Mouse (Mus musculus) urinary bladder, postnatal 14 days (tissue): Measurements from ENCODE around the gene Zkscan8.
A peak's percentile ranks its signal among the peaks of the same experiment; 100 is the strongest.
"Not testable (repeated sequence)": the region's sequence is repeated elsewhere in the genome, so short reads cannot be mapped to it uniquely, and the experiment has no call there.

Experiments
- DNase-seq: peaks from one replicate; pipeline ENCODE4 v3.0.0; 2021; ENCODE audit warnings: low spot score

The Zkscan8 gene

DNA sequence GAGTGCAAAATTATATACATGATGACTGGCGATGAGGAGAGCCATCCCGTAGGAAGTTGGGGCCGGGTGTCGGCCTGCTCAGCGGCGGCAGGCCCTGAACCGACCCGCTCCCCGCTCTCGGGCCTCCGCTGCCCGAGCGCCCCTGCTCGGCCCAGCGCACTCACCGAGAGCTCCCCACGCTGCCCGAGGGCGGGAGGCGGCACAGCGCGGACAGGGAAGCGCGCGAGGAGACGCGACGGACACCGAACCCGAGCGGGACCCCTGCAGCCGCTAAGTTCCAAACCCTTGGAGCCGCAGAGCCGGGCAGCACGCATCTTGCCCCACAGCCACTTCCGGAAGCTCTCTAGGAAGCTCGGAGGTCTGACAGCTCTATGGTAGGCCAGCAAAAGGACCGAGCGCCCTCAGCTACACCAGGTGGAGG, at the start of gene Zkscan8:
Gene Zkscan8, minus strand, starts transcription at position 340 of the 421 bp plus-strand sequence.
- peak; percentile 87 for DNase-seq

DNA sequence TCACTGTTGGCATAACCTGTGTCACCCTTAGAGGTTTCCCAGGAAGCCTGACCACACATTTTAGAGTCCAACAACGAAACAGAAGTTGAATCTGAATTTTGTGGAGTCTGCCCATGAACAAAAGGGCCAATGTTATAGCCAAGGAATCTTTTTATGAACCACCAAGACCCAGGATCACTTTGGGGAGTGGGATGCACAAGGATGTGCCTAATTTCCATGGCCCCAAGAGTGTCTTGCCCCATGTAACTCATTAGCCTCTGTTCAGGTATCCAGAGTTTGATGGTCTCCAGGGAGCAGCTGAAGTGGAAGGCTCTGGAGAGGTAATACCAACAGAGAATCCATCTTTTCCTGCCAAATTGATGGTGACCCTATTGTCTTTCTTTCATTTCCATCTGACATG, 28.9 kb upstream of the Zkscan8 start, which contains the start of gene Olfr1535:
Gene Olfr1535, minus strand, starts transcription at position 101 of the 400 bp plus-strand sequence.
- DNase-seq: no peak

DNA sequence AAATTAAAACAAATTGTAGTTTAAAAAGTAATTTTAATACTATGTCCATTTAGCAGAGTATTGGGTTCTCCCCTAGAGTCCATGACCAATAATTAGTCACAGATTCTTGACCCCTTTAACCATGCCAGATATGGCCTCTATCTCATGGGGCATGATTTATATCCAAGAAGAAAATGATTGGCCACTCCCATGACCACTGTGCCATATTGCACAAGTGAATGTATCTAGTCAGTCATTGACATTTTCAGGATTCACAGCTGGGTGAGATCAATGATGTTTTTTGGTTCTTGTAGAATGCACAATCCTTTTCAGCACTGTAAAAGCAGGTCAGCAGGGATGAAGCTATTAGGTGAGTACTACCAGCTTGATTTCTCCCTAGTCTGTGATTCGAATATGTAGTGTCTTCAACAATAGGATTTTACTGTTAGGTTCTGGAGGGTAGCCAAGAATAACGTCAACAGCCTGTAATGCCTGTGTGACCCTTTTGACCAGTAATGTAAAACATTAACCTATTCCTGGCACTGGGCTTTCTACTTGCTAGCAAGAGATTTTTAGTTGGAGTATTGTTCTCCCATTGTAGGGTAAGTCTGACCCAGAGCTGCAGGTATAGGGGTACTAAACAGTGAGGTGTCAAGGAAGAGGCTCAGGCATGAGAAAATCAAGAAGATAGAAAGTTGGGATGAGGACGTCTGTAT, 19.6 kb upstream of the Zkscan8 start:
- DNase-seq: no peak

DNA sequence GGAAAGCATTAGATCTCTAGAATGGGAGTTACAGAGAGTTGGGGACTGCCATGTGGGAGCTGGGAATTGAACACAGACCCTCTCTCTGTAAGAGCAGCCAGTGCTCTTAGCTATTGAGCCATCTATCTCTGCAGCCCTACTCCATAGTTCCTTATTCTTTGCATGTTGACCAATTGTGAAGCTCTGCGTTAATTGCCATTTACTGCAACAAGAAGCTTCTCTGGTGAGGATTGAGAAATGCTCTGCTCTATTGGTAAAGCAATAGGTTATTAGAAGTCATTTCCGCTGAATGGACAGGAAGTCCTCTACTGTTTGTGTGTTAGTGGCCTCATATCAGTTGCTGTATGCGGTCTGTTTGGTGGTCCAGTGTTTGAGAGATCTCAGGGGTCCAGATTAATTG, 18.6 kb upstream of the Zkscan8 start:
- no peak for DNase-seq

DNA sequence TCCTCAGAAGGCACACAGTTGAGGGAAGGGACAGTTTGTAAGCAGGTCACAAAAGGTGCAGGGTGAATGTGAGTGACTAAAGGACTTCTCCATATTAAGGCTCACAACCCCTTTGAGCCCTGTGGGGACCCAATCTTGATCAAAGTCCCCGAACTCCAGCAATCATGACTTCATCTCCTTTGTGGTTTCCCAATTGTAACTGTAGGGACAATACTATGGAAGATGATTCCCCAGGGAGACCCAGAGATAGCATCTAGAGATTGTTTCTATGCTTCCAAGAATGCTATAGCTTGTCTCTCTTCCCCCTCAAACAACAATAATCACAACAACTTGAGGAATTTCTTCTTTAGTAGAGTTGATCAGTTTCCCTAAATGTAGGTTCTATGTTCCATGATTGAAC, 11.8 kb upstream of the Zkscan8 start, which contains the start of gene Olfr1366:
Gene Olfr1366, minus strand, starts transcription at position 101 of the 400 bp plus-strand sequence.
- no peak for DNase-seq

DNA sequence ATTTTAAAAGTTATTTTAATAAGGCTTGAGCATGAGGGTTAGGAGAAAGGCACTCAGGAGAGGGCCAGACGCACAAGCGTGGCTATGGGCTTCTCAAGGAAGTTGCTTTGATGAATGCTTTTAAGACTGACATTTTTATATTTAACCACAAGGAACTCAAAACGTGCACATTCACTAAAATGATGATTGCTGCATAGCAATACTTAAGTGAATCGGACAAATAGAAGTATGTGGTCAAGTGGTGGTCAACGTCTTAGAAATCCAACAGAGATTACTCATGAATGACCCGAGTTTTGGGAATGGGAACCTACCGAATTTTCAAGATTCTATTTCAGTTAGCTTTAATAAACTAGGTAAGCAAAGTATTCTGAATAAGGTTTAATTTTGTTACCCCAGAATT, 784 bp downstream of the Zkscan8 start:
- DNase-seq: no peak

DNA sequence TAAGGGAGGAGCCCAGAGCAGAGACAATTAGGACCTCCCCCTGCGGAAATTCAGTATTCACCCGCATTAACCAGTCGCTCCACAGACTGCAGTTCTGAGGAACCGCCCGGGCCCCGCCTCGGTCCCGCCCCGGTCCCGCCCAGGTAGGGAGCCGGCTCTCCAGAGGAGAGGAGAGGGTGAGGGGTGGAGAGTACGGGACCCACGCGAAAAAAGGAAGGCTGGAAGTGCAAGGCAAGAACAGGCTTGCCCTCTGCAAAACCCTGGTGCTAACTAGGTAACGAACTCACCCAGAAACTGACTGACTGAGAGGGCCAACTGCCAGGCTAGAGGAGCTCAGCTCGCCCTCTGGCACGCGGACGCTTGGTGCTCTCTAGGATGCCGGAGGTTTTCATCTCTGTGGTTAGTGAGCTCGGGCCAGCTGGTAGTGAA, 24.7 kb downstream of the Zkscan8 start:
- DNase-seq: peak; percentile 80

DNA sequence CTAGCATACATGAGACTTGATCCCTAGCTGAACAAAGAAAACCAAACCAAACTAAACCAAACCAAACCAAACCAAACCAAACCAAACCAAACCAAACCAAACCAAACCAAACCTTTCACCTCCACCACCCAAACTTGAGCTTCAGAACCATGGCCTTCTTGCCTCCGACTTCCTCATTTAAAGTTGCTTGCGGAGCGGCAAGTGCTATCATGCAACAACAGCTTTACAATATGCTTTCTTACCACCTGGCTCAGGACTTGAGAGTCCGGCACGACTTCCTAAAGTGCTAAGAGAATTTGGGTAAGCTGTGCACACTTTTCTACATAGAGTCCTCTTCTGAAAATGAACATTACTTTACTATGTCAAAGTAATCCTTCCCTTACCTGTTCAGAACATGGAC, 28.6 kb downstream of the Zkscan8 start:
- no peak for DNase-seq

DNA sequence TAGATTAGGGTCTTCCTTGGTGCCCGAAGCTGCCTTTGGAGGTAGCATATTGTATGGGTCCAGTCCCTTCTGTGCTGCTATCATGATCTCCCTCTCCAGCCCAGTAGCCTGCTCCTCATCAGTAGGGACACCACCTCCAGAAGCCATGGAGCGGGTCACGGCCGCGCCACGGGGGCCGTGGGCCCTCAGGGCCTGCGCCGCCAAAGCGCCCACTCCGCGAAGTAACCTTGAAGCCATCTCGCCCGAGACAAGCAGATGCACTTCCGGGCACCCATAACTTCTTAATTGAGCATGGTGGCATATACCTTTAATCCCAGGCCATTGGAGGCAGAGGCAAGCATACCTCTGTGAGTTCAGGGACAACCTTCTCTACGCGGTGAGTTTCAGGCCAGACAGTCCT, 29.7 kb downstream of the Zkscan8 start, which contains the start of gene Gm11273:
Gene Gm11273, minus strand, starts transcription at position 237 of the 400 bp plus-strand sequence.
- not testable (repeated sequence) for DNase-seq

DNA sequence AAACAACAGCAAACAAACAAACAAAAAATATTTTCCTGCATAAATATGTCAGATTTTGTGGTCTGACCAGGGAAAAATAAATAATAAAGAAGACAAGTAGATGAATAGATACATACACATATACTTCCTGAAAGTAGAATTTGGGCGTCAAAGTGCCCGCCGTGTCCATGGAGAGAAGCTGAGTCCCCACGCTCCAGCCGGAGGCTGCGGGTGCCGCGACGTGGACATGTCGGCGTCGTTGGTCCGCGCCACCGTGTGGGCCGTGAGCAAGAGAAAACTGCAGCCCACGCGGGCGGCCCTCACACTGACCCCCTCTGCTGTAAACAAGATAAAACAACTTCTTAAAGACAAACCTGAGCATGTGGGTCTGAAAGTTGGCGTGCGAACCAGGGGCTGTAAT, 35.8 kb downstream of the Zkscan8 start, which contains the start of gene AK157302:
Gene AK157302, plus strand, starts transcription at position 144 of the 400 bp plus-strand sequence.
- DNase-seq: no peak

DNA sequence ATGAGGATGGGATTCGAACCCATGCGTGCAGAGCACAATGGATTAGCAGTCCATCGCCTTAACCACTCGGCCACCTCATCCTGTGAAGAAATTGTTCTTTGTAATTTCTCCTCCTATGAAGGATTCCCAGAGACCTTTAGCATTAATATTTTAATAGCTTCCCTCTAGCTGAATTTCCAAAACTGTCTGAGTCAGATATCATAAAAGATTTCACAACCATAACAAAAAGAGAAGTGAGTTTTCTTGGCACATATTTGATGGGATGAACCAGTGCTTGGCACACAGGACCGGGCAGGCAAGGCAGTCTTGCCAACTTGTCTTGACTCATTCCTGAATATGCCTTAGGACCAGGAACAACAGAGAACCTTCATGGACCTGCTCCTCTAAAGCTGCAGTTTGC, 38.1 kb downstream of the Zkscan8 start:
- no peak for DNase-seq

DNA sequence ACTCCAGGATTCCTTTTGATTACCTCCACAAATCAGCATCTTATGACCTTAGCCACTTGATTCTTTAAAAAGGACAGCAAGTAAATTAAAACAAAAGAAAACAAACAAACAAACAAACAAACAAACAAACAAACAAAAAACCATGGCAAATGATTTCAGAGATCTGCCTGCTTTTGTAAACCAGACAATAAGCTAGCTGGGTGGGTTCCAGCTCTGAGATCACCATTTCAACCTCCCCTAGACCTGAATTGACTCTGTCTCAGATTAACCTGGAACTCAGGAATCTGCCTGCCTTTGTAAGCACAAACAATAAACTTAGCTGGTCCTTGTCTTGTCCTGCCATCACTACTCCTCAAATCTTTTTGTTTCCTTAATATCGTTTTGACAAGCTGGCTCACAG, 44.0 kb downstream of the Zkscan8 start:
- no peak for DNase-seq

DNA sequence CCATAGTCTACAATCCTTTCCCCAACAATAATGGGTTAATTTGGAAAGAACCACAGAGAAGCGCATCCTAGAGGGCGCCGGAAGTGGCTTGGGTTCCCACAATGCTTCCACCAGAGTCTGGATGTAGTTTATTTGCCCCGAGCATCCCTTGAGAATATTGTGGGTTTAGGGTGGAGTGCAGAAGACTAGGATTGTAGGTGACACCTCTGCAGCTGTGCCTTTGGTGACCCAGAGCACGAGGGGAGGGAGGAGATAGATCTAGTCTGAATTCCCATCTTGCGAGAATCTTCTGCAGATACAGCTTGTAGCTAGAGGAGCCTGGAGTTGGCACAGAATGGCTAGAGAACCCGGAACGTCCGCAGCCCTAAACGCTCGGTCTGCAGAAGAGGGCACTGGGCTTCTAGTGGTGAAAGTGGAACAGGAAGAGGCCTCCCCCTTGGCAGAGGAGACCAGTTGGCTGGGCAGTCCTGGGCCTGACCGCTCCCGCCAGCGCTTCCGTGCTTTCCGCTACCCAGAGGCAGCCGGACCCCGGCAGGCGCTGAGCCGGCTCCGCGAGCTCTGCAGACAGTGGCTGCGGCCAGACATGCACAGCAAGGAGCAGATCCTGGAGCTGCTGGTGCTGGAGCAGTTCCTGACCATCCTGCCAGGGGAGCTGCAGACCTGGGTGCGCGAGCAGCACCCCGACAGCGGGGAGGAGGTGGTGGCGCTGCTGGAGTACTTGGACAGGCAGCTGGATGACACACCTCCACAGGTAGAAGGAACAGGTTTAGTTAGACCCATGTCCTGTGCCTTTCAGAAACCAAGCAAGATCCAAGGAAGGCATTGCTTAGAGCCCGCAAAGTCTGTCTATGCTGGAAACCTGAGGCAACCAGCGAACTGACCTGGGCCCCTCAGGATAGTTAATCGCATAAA, 51.9 kb downstream of the Zkscan8 start, which contains the start of the genes Zkscan4 and Gm10065:
Gene Zkscan4, plus strand, starts transcription at position 149 of the 912 bp plus-strand sequence.
Gene Gm10065, minus strand, starts transcription at position 683 of the 912 bp plus-strand sequence.
- DNase-seq: peak; percentile 65

DNA sequence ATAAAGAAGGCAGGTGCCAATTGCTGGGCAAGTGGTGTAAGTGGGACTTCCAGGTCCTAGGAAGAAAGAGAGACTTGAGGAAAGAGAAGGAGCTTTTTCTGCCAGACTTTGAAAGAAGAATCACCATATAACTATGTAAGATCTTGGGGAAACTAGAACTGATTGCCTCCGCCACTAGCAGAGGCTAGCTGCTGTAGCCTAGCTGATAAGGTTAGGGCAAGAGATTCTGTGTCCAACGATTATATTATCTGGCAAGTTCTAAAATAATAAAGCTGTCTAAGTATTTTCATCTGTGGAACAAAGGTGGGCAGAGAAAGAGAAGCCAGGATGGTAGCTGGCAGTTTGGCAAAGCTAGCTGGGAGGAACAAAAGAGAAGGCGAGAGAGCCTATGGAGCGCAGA, 58.5 kb downstream of the Zkscan8 start:
- DNase-seq: no peak

DNA sequence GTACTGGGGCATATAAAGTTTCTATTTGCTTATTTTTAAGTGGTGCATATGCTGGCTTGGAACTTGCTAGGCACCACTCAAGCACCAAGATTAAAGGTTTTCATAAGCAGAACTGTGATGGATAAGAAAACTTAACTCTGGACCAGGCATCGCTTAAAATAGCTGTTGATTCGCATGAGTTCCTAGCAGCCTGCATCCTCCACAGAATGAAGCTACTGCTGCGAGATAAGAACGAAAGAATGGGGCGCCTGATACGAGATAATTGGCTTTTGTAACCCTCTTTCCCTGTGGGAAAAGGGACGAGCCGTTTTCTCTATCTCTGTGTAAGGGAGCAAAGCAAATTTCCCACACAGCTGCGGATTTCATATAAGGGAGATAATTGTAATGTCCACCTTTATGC, 61.8 kb downstream of the Zkscan8 start:
- no peak for DNase-seq

DNA sequence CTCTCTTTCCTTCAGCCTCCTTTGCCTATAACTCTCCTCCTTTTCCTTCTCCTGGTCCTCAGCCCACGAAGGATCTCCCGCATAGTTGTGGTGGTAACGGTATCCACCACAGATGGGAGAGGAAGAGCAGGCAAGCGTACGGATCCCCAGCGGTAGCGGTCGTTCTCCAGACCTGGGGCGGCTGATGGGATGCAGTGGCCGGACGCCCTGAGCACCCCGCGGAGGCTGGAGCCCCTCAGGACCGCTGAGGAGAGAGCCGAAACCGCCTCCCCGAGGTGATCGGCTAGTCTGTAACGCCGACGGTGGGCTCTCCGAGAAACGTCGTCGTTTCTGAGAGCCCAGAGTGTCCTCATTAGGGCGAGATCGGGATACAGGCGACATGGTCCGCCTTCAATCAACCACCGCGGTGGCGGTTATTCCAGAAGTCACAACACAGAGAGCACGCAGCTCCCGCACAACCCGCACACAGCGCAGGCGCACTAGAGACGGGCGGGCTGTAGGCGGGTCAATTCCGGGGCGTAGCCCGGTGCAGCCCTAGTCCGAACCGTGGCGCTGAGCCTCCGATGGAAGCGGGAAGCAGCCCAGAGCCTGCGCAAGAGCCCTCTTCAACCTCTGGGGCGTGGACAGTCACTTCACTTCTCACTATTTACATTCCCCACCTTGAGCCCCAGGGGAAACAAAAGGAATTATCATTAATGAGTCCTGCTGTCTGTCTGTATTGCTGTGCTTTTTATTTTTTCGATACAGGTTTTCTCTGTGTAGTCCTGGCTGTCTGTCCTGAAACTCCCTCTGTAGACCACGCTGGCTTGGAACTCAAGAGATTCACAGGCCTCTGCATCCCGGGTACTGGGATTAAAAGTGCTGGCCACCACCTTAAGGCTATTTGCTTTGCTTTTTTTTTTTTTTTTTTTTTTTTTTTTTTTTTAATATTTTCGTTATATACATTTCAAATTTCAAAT, 62.6 kb downstream of the Zkscan8 start, which contains the start of gene Nkapl:
Gene Nkapl, minus strand, starts transcription at position 449 of the 959 bp plus-strand sequence.
- peak; percentile 84 for DNase-seq

DNA sequence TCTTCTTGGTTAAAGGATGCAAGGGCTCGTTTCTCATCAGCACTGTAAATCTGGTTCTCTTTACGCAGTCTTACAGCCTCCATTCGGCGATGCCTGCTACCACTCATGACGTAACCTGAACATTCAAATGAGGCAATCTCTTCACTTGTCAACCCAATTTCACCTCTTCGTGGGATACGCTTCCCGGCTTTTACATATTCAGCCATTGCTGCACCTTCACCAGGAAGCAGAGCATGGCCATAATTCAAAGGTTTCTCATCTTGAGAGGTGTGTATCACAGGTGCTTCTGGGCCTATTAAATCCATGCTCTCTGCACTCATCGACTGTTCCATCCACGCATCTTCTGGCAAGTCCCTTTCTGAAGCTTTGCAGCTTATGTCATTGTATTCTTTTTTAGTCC, 63.6 kb downstream of the Zkscan8 start:
- no peak for DNase-seq
